Mouse (Mus musculus) heart, embryonic 14.5 days (tissue): ENCODE results near the gene Smok3b. TPM values are rescaled to one million over a fixed set of nuclear protein-coding genes. Genes with fewer than 3 reads are reported as not detected.

Experiments
- ATAC-seq: fragments of 200-750 bp; cut with Nextera tagmentation; 2 replicates; pipeline ENCODE4 v1.8.0; 2017; ENCODE audit warnings: low read depth, moderate TSS enrichment; ENCODE audit not compliant: insufficient number of reproducible peaks, insufficient read depth, low FRiP score
- H3K27ac ChIP-seq, 2 experiments: fragments of 200-500 bp in 1 of 2; fragments of 300-500 bp in 1 of 2; sonication (generic) in 1 of 2; replicated peaks in 1 of 2; 2 replicates each; pipeline ENCODE4 v1.5.1; 2012 to 2014; ENCODE audit warnings: low read depth in 2 of 2, low read length in 2 of 2, control low read depth in 1 of 2, mild to moderate bottlenecking in 1 of 2, mixed read lengths in 1 of 2; ENCODE audit not compliant: control insufficient read depth in 1 of 2, insufficient read depth in 1 of 2
- H3K27me3 ChIP-seq: fragments of 300-500 bp; sonication (generic); 2 replicates; pipeline ENCODE4 v1.6.1; 2014; ENCODE audit warnings: mild to moderate bottlenecking, low read length, control low read depth; ENCODE audit not compliant: control insufficient read depth, insufficient read depth
- H3K36me3 ChIP-seq: fragments of 300-500 bp; sonication (generic); 2 replicates; pipeline ENCODE4 v1.6.1; 2014; ENCODE audit warnings: mild to moderate bottlenecking, control low read depth, low read length, mixed read lengths; ENCODE audit not compliant: control insufficient read depth, insufficient read depth
- H3K4me1 ChIP-seq, 2 experiments: fragments of 200-500 bp in 1 of 2; fragments of 300-500 bp in 1 of 2; sonication (generic) in 1 of 2; 2 replicates each; pipeline ENCODE4 v1.6.1; 2012 to 2014; ENCODE audit warnings: low read length in 2 of 2, control low read depth in 1 of 2, mixed read lengths in 1 of 2; ENCODE audit not compliant: control insufficient read depth in 2 of 2, insufficient read depth in 2 of 2
- H3K4me2 ChIP-seq: fragments of 300-500 bp; sonication (generic); 2 replicates; pipeline ENCODE4 v1.6.1; 2014; ENCODE audit warnings: mild to moderate bottlenecking, low read length
- H3K4me3 ChIP-seq, 2 experiments: fragments of 200-500 bp in 1 of 2; fragments of 300-500 bp in 1 of 2; sonication (generic) in 1 of 2; 2 replicates each; pipeline ENCODE4 v1.5.1; 2012 to 2014; ENCODE audit warnings: low read length in 2 of 2, mild to moderate bottlenecking in 2 of 2, control low read depth in 1 of 2, low read depth in 1 of 2, moderate library complexity in 1 of 2; ENCODE audit not compliant: control insufficient read depth in 1 of 2, insufficient read depth in 1 of 2
- H3K9ac ChIP-seq: fragments of 300-500 bp; sonication (generic); 2 replicates; pipeline ENCODE4 v1.6.1; 2014; ENCODE audit warnings: mild to moderate bottlenecking, low read length
- H3K9me3 ChIP-seq: fragments of 300-500 bp; sonication (generic); 2 replicates; pipeline ENCODE4 v1.6.1; 2016; ENCODE audit warnings: low read length, control low read depth; ENCODE audit not compliant: control insufficient read depth
- WGBS: fragments of 180-500 bp; shearing (Covaris S2); extraction: QIAGEN DNeasy Blood & Tissue Kit; methylation state at CpG from one replicate; pipeline ENCODE4 v1.1.7; 2014; 5-methylcytosine and 5-hydroxymethylcytosine counted together
- polyA plus RNA-seq: library from polyadenylated mRNA; unstranded; fragments of >200 nt; fragmentation: Nextera tagmentation; extraction: Ambion mirVana; gene quantifications from 2 replicates; pipeline ENCODE4 v1.2.1, GENCODE M21; 2014

Smok3b gene
- polyA plus RNA-seq, 1 experiment from 2014 or later = not detected

- no peak for ATAC-seq
- WGBS = 68% methylated on average over 3 of the region's 3 CpGs
These were observed 54.5 kb downstream of the Smok3b start for GRCm38 (mm10) chr5:138075684-138076083.

GRCm38 (mm10) chr5:138076148-138076547 is 54.9 kb downstream of the Smok3b start:
- H3K4me2 ChIP-seq = no peak overlapping the region
- H3K36me3 ChIP-seq = no peaks in the 10 kb centered on the region
- no peak overlapping the region for H3K9ac ChIP-seq
- no peak for ATAC-seq
- no peaks in the 10 kb centered on the region for H3K4me1 ChIP-seq
- no peaks in the 10 kb centered on the region for H3K27me3 ChIP-seq
- H3K4me3 ChIP-seq = no peak overlapping the region
- H3K9me3 ChIP-seq = no peaks in the 10 kb centered on the region
- no peak overlapping the region for H3K27ac ChIP-seq
- WGBS = 43% methylated on average over 2 of the region's 2 CpGs

More at GRCm38 (mm10) chr5:138075684-138076083, 54.5 kb downstream of the Smok3b start:
- Histone ChIP-seq H3K27ac (no peak overlapping the region), H3K9ac (no peak overlapping the region), H3K27me3 (no peaks in the 10 kb centered on the region), H3K4me1 (no peaks in the 10 kb centered on the region), H3K4me3 (no peak overlapping the region), H3K36me3 (no peaks in the 10 kb centered on the region), H3K9me3 (no peaks in the 10 kb centered on the region), H3K4me2 (no peak overlapping the region)

- Histone ChIP-seq H3K36me3 (no peaks in the 10 kb centered on the region), H3K9me3 (no peaks in the 10 kb centered on the region), H3K9ac (no peak overlapping the region), H3K4me2 (no peak overlapping the region), H3K27me3 (no peaks in the 10 kb centered on the region), H3K4me1 (peaks cover 0 to 3% of the 10 kb centered on the region in 2 experiments; a peak in 1 of 4 replicates), H3K27ac (no peak overlapping the region), H3K4me3 (no peak overlapping the region)
- no peak for ATAC-seq
- WGBS = 84% methylated on average over 5 of the region's 5 CpGs
These were observed 59.2 kb downstream of the Smok3b start for GRCm38 (mm10) chr5:138080456-138080855.

GRCm38 (mm10) chr5:138081446-138081845 is 60.2 kb downstream of the Smok3b start:
- Histone ChIP-seq H3K4me1 (peaks cover 0 to 10% of the 10 kb centered on the region in 2 experiments; a peak in 2 of 4 replicates), H3K4me3 (no peak overlapping the region), H3K27ac (no peak overlapping the region), H3K9ac (no peak overlapping the region), H3K27me3 (no peaks in the 10 kb centered on the region), H3K4me2 (no peak overlapping the region), H3K9me3 (no peaks in the 10 kb centered on the region), H3K36me3 (no peaks in the 10 kb centered on the region)
- 79% methylated on average over 9 of the region's 9 CpGs for WGBS
- no peak for ATAC-seq

GRCm38 (mm10) chr5:138083318-138083900 is 62.2 kb downstream of the Smok3b start:
- 62% methylated on average over 2 of the region's 2 CpGs for WGBS
- Histone ChIP-seq H3K27ac (no peak overlapping the region), H3K9ac (no peak overlapping the region), H3K4me1 (peaks cover 0 to 14% of the 10 kb centered on the region in 2 experiments; a peak in 2 of 4 replicates), H3K36me3 (peaks cover 14% of the 10 kb centered on the region), H3K9me3 (no peaks in the 10 kb centered on the region), H3K27me3 (no peaks in the 10 kb centered on the region), H3K4me2 (no peak overlapping the region), H3K4me3 (no peak overlapping the region)
- ATAC-seq = no peak

GRCm38 (mm10) chr5:138083936-138084335 is 62.7 kb downstream of the Smok3b start:
- H3K4me1 ChIP-seq = peaks cover 0 to 14% of the 10 kb centered on the region in 2 experiments; a peak in 2 of 4 replicates
- H3K36me3 ChIP-seq = peaks cover 19% of the 10 kb centered on the region
- no peak overlapping the region for H3K4me3 ChIP-seq
- no peak overlapping the region for H3K27ac ChIP-seq
- no peaks in the 10 kb centered on the region for H3K27me3 ChIP-seq
- 86% methylated on average over 2 of the region's 2 CpGs for WGBS
- no peaks in the 10 kb centered on the region for H3K9me3 ChIP-seq
- no peak overlapping the region for H3K4me2 ChIP-seq
- ATAC-seq = no peak
- H3K9ac ChIP-seq = no peak overlapping the region

- Histone ChIP-seq H3K4me2 (peak overlapping the region; percentile 62), H3K9ac (peak overlapping the region; percentile 98), H3K27me3 (no peaks in the 10 kb centered on the region), H3K9me3 (no peaks in the 10 kb centered on the region), H3K27ac (no peak overlapping the region), H3K4me3 (peak overlapping the region in 1 of 2 experiments; percentile 87; a peak in 2 of 4 replicates), H3K36me3 (peaks cover 22% of the 10 kb centered on the region), H3K4me1 (peaks cover 0 to 14% of the 10 kb centered on the region in 2 experiments; a peak in 2 of 4 replicates)
- no peak for ATAC-seq
- WGBS = 55% methylated on average over 2 of the region's 2 CpGs
These were observed 63.3 kb downstream of the Smok3b start for GRCm38 (mm10) chr5:138084507-138084906.

- peak; percentile 85 for ATAC-seq
- peak within 1 kb of the TSS; percentile 98 for H3K9ac ChIP-seq
These were observed 63.8 kb downstream of the Smok3b start, which contains the start of gene Zkscan1 for GRCm38 (mm10) chr5:138084996-138085395. Gene Zkscan1 (plus strand): TSS chr5:138085084.

More at GRCm38 (mm10) chr5:138084996-138085395, 63.8 kb downstream of the Smok3b start, which contains the start of gene Zkscan1:
- Histone ChIP-seq H3K9me3 (no peaks in the 10 kb centered on the region), H3K4me2 (peak within 1 kb of the TSS; percentile 92), H3K36me3 (peaks cover 22% of the 10 kb centered on the region), H3K4me3 (peak within 1 kb of the TSS; percentile 70 to 87), H3K27ac (peak within 1 kb of the TSS; percentile 67 to 81), H3K27me3 (no peaks in the 10 kb centered on the region), H3K4me1 (peaks cover 0 to 14% of the 10 kb centered on the region in 2 experiments; a peak in 2 of 4 replicates)
- under 1% methylated on average over 27 of the region's 27 CpGs for WGBS
